Mouse (Mus musculus) embryonic facial prominence, embryonic 15.5 days (tissue): ENCODE measurements around the gene Nipbl. TPM values are rescaled to one million over a fixed set of nuclear protein-coding genes. Genes with fewer than 3 reads are reported as not detected.
"Not testable (repeated sequence)": the region's sequence is repeated elsewhere in the genome, so short reads cannot be mapped to it uniquely, and the experiment has no call there.

Experiments used
- ATAC-seq: fragments of 200-750 bp; cut with Nextera tagmentation; 2 replicates; pipeline ENCODE4 v1.8.0; 2017; ENCODE audit warnings: low read depth, moderate TSS enrichment; ENCODE audit not compliant: insufficient number of reproducible peaks, low FRiP score, low TSS enrichment
- H3K27ac ChIP-seq: fragments of 300-500 bp; sonication (generic); replicated peaks from 2 replicates; pipeline ENCODE4 v1.5.1; 2015; ENCODE audit warnings: mild to moderate bottlenecking, inconsistent platforms
- H3K27me3 ChIP-seq: fragments of 300-500 bp; sonication (generic); 2 replicates; pipeline ENCODE4 v1.6.1; 2015; ENCODE audit warnings: inconsistent platforms
- H3K36me3 ChIP-seq: fragments of 300-500 bp; sonication (generic); 2 replicates; pipeline ENCODE4 v1.6.1; 2015; ENCODE audit warnings: mild to moderate bottlenecking, inconsistent platforms
- H3K4me1 ChIP-seq: fragments of 300-500 bp; sonication (generic); 2 replicates; pipeline ENCODE4 v1.6.1; 2015; ENCODE audit warnings: inconsistent platforms
- H3K4me2 ChIP-seq: fragments of 300-500 bp; sonication (generic); replicated peaks from 2 replicates; pipeline ENCODE4 v1.6.1; 2015; ENCODE audit warnings: mild to moderate bottlenecking, inconsistent platforms
- H3K4me3 ChIP-seq: fragments of 300-500 bp; sonication (generic); replicated peaks from 2 replicates; pipeline ENCODE4 v1.5.1; 2015; ENCODE audit warnings: mild to moderate bottlenecking, inconsistent platforms
- H3K9ac ChIP-seq: fragments of 300-500 bp; sonication (generic); 2 replicates; pipeline ENCODE4 v1.6.1; 2015; ENCODE audit warnings: inconsistent platforms
- H3K9me3 ChIP-seq: fragments of 300-500 bp; sonication (generic); replicated peaks from 2 replicates; pipeline ENCODE4 v1.6.1; 2016; ENCODE audit warnings: inconsistent platforms
- WGBS: fragments of 180-500 bp; shearing (Covaris S2); methylation state at CpG from one replicate; pipeline ENCODE4 v1.1.7; 2015; 5-methylcytosine and 5-hydroxymethylcytosine counted together
- polyA plus RNA-seq: library from polyadenylated mRNA; unstranded; fragments of >200 nt; fragmentation: Nextera tagmentation; extraction: Ambion mirVana; gene quantifications from 2 replicates; pipeline ENCODE4 v1.2.1, GENCODE M21; 2015

Gene Nipbl
- 19.7 and 20.0 TPM in 2 replicates for polyA plus RNA-seq

DNA sequence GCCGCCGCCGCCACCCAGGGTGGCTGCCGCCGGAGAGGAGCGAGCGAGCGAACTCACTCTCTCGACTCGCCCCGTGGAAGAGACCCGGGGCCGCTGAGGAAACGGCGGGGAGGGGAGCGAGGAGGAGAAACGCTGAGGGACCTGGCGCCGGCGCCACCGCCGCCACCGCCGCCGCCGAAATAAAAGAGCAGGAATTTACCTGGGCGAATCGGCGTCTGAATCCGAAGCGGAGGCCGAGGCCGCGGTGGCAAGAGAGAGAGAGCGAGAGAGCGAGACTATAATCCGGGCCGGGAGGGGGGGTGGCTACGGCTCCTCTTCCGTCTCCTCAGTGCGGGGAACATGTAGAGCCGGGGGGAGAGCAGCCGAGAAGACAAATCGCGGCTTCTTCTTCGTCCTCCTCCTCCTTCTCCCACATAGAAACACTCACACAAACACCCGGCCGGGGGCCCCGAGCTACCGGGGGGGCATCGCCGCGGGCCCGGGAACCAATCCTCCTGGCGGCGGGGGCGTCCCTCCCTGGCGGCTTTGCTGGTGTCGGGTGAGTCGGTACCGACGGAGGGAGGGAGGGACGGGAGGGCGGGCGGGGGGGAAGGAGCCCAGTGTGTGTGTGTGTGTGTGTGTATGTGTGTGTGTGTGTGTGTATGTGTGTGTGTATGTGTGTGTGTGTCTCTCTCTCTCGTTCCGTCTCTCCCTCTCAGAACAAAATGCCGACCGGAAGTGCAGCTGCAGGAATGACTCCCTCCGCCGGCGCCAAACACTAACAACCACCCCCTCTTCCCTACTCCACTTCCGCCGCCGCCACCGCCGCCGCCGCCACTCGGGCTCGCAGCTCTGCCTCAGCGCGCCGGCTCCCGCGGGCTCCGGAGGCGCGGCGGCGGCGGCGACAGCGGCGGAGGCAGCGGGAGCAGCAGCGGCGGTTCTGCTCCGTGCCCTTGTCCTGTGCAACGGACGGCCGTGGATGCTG, at the start of gene Nipbl:
Gene Nipbl, minus strand, starts transcription at position 538 of the 964 bp plus-strand sequence.
- peak; percentile 90 for ATAC-seq
- H3K27me3 ChIP-seq, result no peaks in the 10 kb centered on the region
- H3K4me3 ChIP-seq, result peak within 1 kb of the TSS; percentile 94
- H3K9me3 ChIP-seq, result no peaks in the 10 kb centered on the region
- peak within 1 kb of the TSS; percentile 99 for H3K9ac ChIP-seq
- no peaks in the 10 kb centered on the region for H3K36me3 ChIP-seq
- peak within 1 kb of the TSS; percentile 99 for H3K27ac ChIP-seq
- H3K4me2 ChIP-seq, result peak within 1 kb of the TSS; percentile 86
- under 1% methylated on average over 93 of the region's 102 CpGs for WGBS
- H3K4me1 ChIP-seq, result peaks cover 17% of the 10 kb centered on the region

GRCm38 (mm10) chr15:8485261-8485660, 41.0 kb upstream of the Nipbl start:
- Histone ChIP-seq H3K36me3 (no peaks in the 10 kb centered on the region), H3K27me3 (no peaks in the 10 kb centered on the region), H3K4me3 (no peak overlapping the region), H3K4me2 (no peak overlapping the region), H3K9ac (no peak overlapping the region), H3K9me3 (no peaks in the 10 kb centered on the region), H3K27ac (no peak overlapping the region), H3K4me1 (no peaks in the 10 kb centered on the region)
- 64% methylated on average over 6 of the region's 6 CpGs for WGBS
- ATAC-seq, result no peak

- Histone ChIP-seq H3K4me2 (no peak overlapping the region), H3K27me3 (no peaks in the 10 kb centered on the region), H3K36me3 (no peaks in the 10 kb centered on the region), H3K4me1 (no peaks in the 10 kb centered on the region), H3K9me3 (no peaks in the 10 kb centered on the region), H3K27ac (no peak overlapping the region), H3K4me3 (no peak overlapping the region), H3K9ac (no peak overlapping the region)
- WGBS, result 64% methylated on average over 4 of the region's 4 CpGs
- no peak for ATAC-seq
Observed at GRCm38 (mm10) chr15:8469006-8469575, 24.8 kb upstream of the Nipbl start.

DNA sequence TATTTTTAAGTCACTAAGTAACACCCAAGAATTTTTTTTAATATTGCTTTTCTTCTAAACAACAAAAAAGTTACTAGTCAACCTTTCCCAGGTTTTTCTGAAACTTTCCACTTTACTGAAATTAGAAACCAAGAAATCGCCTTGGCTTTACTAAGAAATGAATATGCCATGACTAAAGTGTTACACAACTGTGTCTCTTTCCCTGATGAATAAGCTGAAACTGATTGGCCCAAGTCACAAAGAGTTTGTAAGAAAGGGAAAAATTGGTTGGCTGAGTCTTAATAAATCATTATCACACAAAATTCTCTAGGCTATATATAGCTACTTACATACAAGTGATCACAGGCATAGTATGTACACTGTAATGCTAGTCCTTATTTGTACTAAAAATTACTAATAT, 19.3 kb upstream of the Nipbl start:
- H3K27ac ChIP-seq, result no peak overlapping the region
- H3K4me3 ChIP-seq, result no peak overlapping the region
- no peak for ATAC-seq
- H3K27me3 ChIP-seq, result no peaks in the 10 kb centered on the region
- H3K9ac ChIP-seq, result no peak overlapping the region
- H3K4me1 ChIP-seq, result no peaks in the 10 kb centered on the region
- no peak overlapping the region for H3K4me2 ChIP-seq
- no peaks in the 10 kb centered on the region for H3K36me3 ChIP-seq
- H3K9me3 ChIP-seq, result no peaks in the 10 kb centered on the region
- WGBS, result 72% methylated on average over 1 of the region's 1 CpGs

DNA sequence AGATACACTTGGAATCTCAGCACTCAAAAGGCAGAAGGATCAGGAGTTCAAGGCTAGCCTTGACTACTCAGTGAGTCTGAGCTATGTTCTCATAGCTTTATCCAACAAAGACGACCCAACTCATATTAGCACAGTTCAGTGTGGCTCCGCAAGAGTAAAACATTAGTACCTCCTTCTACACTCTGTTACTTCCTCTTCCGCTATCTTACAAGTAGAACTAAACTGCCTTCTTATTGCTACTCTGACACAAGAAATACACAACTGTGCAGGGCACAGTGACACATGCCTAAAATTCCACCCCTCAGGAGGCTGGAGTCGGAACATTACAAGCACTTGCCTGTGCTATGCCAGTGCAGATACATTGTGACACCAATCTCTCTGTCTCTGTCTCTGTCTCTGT, 18.5 kb upstream of the Nipbl start:
- ATAC-seq, result no peak
- Histone ChIP-seq H3K27ac (no peak overlapping the region), H3K4me2 (no peak overlapping the region), H3K4me3 (no peak overlapping the region), H3K27me3 (no peaks in the 10 kb centered on the region), H3K9me3 (no peaks in the 10 kb centered on the region), H3K9ac (no peak overlapping the region), H3K4me1 (no peaks in the 10 kb centered on the region), H3K36me3 (no peaks in the 10 kb centered on the region)
- 84% methylated on average over 4 of the region's 4 CpGs for WGBS

DNA sequence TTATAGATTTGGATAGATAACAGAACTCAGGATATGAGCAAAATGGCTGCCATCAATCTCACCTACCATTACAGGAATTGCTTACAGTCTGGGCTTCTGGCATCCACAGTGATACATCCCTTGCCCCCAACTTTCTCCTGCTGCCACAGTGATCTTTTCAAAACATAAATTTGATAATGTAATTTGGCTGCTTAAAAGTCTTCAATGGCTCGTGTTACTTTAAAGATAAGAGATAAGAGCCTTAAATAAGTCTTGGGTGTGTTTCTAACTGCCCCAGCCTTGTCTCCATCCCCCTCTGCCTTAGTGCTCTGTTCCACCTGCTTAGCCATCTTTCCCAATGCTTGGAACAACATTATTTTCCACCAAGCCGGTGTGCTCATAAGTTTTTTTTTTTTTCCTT, 16.6 kb upstream of the Nipbl start:
- no peak overlapping the region for H3K4me2 ChIP-seq
- 75% methylated on average over 2 of the region's 2 CpGs for WGBS
- H3K36me3 ChIP-seq, result no peaks in the 10 kb centered on the region
- no peaks in the 10 kb centered on the region for H3K9me3 ChIP-seq
- no peak for ATAC-seq
- no peaks in the 10 kb centered on the region for H3K27me3 ChIP-seq
- H3K9ac ChIP-seq, result no peak overlapping the region
- H3K27ac ChIP-seq, result no peak overlapping the region
- H3K4me3 ChIP-seq, result no peak overlapping the region
- H3K4me1 ChIP-seq, result no peaks in the 10 kb centered on the region

DNA sequence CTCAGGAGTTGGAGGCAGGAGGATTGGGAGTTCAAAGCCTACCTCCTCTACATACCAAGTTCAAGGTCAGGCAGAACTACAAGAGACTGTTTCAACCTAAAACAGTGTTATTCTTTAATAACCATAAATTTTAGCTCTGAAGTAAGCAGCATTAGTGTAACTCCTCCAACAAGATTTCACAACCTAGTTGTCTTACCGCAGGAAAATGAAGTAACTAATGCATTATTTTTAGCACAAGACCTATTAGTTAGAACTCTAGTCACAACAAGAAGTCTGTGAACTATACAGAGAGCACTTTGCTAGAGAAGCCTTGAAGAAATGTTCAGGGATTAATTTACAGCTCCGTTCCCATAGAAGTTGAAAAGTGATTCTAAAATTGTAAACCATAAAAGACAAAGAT, 15.7 kb upstream of the Nipbl start:
- Histone ChIP-seq H3K27me3 (no peaks in the 10 kb centered on the region), H3K4me2 (no peak overlapping the region), H3K4me3 (no peak overlapping the region), H3K9me3 (no peaks in the 10 kb centered on the region), H3K9ac (no peak overlapping the region), H3K27ac (no peak overlapping the region), H3K36me3 (no peaks in the 10 kb centered on the region), H3K4me1 (no peaks in the 10 kb centered on the region)
- 83% methylated on average over 2 of the region's 2 CpGs for WGBS
- ATAC-seq, result no peak

- not testable (repeated sequence) for H3K9me3 ChIP-seq, H3K27ac ChIP-seq, H3K4me3 ChIP-seq, ATAC-seq, H3K4me1 ChIP-seq, H3K36me3 ChIP-seq, H3K27me3 ChIP-seq, H3K4me2 ChIP-seq, H3K9ac ChIP-seq
- WGBS, result 49% methylated on average over 2 of the region's 2 CpGs
Observed at GRCm38 (mm10) chr15:8456223-8456622, 12.0 kb upstream of the Nipbl start.

DNA sequence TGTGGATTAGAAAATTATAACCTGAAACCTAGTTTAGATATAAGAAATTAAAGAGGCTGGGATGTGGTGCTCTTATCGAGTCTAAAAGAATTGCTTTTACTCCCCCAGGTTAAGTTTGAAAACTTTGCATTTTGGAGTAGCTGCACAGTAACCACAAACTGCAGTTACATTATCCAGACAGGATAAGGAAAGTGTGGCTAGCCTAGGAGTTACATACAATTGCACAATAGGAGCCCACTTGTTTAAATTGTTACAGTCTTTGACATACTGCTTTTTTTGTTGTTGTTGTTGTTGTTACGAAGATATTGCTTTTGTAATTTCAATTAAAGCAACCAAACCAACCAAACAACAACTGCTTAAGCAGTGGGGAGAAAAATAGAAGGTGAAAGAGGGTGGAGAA, 11.2 kb upstream of the Nipbl start:
- 82% methylated on average over 2 of the region's 2 CpGs for WGBS
- H3K9ac ChIP-seq, result no peak overlapping the region
- no peaks in the 10 kb centered on the region for H3K36me3 ChIP-seq
- no peak for ATAC-seq
- no peak overlapping the region for H3K4me3 ChIP-seq
- H3K27ac ChIP-seq, result no peak overlapping the region
- H3K4me2 ChIP-seq, result no peak overlapping the region
- H3K4me1 ChIP-seq, result no peaks in the 10 kb centered on the region
- no peaks in the 10 kb centered on the region for H3K9me3 ChIP-seq
- no peaks in the 10 kb centered on the region for H3K27me3 ChIP-seq

GRCm38 (mm10) chr15:8451071-8451470, 6.8 kb upstream of the Nipbl start:
- Histone ChIP-seq H3K9me3 (no peaks in the 10 kb centered on the region), H3K9ac (no peak overlapping the region), H3K36me3 (no peaks in the 10 kb centered on the region), H3K27ac (no peak overlapping the region), H3K4me3 (no peak overlapping the region), H3K4me1 (peaks cover 12% of the 10 kb centered on the region), H3K27me3 (no peaks in the 10 kb centered on the region), H3K4me2 (no peak overlapping the region)
- no peak for ATAC-seq
- 34% methylated on average over 3 of the region's 3 CpGs for WGBS

- Histone ChIP-seq H3K4me2 (no peak overlapping the region), H3K27ac (no peak overlapping the region), H3K36me3 (no peaks in the 10 kb centered on the region), H3K9me3 (no peaks in the 10 kb centered on the region), H3K9ac (no peak overlapping the region), H3K4me1 (peaks cover 17% of the 10 kb centered on the region), H3K4me3 (no peak overlapping the region), H3K27me3 (no peaks in the 10 kb centered on the region)
- 67% methylated on average over 8 of the region's 8 CpGs for WGBS
- no peak for ATAC-seq
Observed at GRCm38 (mm10) chr15:8447193-8447767, 3.0 kb upstream of the Nipbl start.
